ENCODE assay signal across 26 mouse cellular contexts in the genomic region with DNA sequence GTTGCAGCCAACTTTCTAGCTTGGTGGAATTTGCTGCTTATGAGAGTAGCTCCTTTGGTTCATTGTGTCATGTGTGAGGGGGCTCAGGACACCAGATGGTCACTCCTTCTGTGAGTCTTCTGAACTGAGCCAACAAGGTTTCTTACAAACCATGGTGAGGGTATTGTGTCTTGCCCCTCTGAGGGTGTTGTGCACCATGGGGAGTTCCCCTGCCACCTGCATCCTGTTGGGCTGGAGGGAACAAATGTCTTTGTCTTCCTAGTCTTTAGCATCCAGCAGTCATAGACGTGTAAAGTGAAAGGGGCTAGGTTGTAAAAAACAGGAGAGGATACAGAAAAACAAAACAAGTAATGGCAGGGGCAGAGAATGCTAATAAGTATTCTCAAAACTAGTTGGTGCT.
"Had no signal": no experiment of that assay in that cellular context is flagged by ENCODE, and none has a peak within 500 bp of the region (broad histone marks: within the 10 kb centered on the region; RNA-seq: fewer than 3 reads in every experiment).

No protein-coding gene starts in this region.

- H3K4me2 ChIP-seq: heart, embryonic 12.5 days; hindbrain, embryonic 12.5 days; hindbrain, embryonic 14.5 days; intestine, embryonic 15.5 days; limb, embryonic 12.5 days; liver, embryonic 11.5 days; liver, embryonic 13.5 days; liver, embryonic 15.5 days had no signal

- H3K27me3 ChIP-seq: heart, embryonic 12.5 days; hindbrain, embryonic 12.5 days; intestine, embryonic 15.5 days; limb, embryonic 12.5 days; liver, embryonic 13.5 days; liver, embryonic 15.5 days had no signal

- H3K4me1 ChIP-seq: hindbrain, embryonic 10.5 days; hindbrain, embryonic 12.5 days; intestine, embryonic 15.5 days; limb, embryonic 12.5 days; liver, embryonic 13.5 days had no signal

- H3K9me3 ChIP-seq: heart, embryonic 12.5 days; hindbrain, embryonic 10.5 days; hindbrain, embryonic 12.5 days; intestine, embryonic 15.5 days; limb, embryonic 10.5 days; limb, embryonic 12.5 days; liver, embryonic 13.5 days; liver, embryonic 15.5 days had no signal

- H3K9ac ChIP-seq: heart, embryonic 12.5 days; hindbrain, embryonic 12.5 days; hindbrain, embryonic 14.5 days; intestine, embryonic 15.5 days; limb, embryonic 12.5 days; liver, embryonic 13.5 days; liver, embryonic 15.5 days had no signal

- ATAC-seq: hindbrain, embryonic 16.5 days; inflammation-experienced regulatory T-cells, adult 6 months; intestine, embryonic 15.5 days; intestine, postnatal 0 days had no signal

- H3K27ac ChIP-seq: gastrocnemius, adult 2 months; heart, adult 2 months; hindbrain, embryonic 10.5 days; hindbrain, embryonic 12.5 days; hindbrain, embryonic 14.5 days; intestine, embryonic 15.5 days; layer of hippocampus, adult 2 months; left cerebral cortex, adult 2 months; limb, embryonic 10.5 days; limb, embryonic 12.5 days; liver, embryonic 13.5 days; liver, embryonic 15.5 days had no signal

- DNase-seq: gastrocnemius, adult 2 months; gastrocnemius, postnatal 10 days; gastrocnemius, postnatal 25 days; heart, adult 2 months; heart, postnatal 4 days; kidney, adult 18-20 months; kidney, adult 8-10 months; kidney, postnatal 10 days; kidney, postnatal 25 days; kidney, postnatal 4 days; liver; liver, embryonic 13.5 days had no signal

- H3K4me3 ChIP-seq: gastrocnemius, adult 2 months; heart, adult 2 months; heart, embryonic 12.5 days; hindbrain, embryonic 10.5 days; hindbrain, embryonic 12.5 days; intestine, embryonic 15.5 days; layer of hippocampus, adult 2 months; left cerebral cortex, adult 2 months; limb, embryonic 10.5 days; limb, embryonic 12.5 days; liver, embryonic 13.5 days; liver, embryonic 15.5 days had no signal
